Mouse (Mus musculus) brain, embryonic 14.5 days (tissue): ENCODE measurements around the gene Gata2.

Experiments used
- CTCF ChIP-seq: fragments of 200-500 bp; IDR thresholded peaks from 2 replicates; pipeline ENCODE4 v1.5.1; 2012; ENCODE audit warnings: inconsistent platforms, mild to moderate bottlenecking, moderate library complexity, borderline replicate concordance; ENCODE audit not compliant: insufficient read depth, insufficient read length; ENCODE audit errors: extremely low read depth
- POLR2A ChIP-seq: fragments of 200-500 bp; IDR thresholded peaks from 2 replicates; pipeline ENCODE4 v1.6.1; 2012; ENCODE audit warnings: mild to moderate bottlenecking, inconsistent platforms, borderline replicate concordance; ENCODE audit not compliant: poor library complexity, insufficient read depth, insufficient read length, severe bottlenecking; ENCODE audit errors: extremely low read depth

- TF ChIP-seq CTCF, result no peak
- no peak for TF ChIP-seq POLR2A
Measured at GRCm38 (mm10) chr6:88251396-88251795, 57.7 kb downstream of the Gata2 start.
